Mouse (Mus musculus) CH12.LX (cell line): ENCODE data around the gene Tead1. TPM values are rescaled to one million over a fixed set of nuclear protein-coding genes. Genes with fewer than 3 reads are reported as not detected.

Experiments
- DNase-seq: peaks from one replicate; pipeline ENCODE4 v3.0.0-alpha.2; 2013; ENCODE audit errors: extremely low read depth
- H3K27ac ChIP-seq: 2 replicates; pipeline ENCODE4 v1.5.1; 2012; ENCODE audit warnings: low read depth, mild to moderate bottlenecking, control low read depth, moderate library complexity; ENCODE audit not compliant: insufficient read depth
- H3K27me3 ChIP-seq: replicated peaks from 2 replicates; pipeline ENCODE3; 2012; ENCODE audit warnings: inconsistent platforms
- H3K36me3 ChIP-seq, 2 experiments: replicated peaks in 1 of 2; 2 replicates each; pipeline versions ENCODE3 to v1.6.1; 2012; ENCODE audit warnings: inconsistent platforms in 1 of 2, low read length in 1 of 2, mild to moderate bottlenecking in 1 of 2, mixed read lengths in 1 of 2, moderate library complexity in 1 of 2; ENCODE audit not compliant: control insufficient read depth in 1 of 2, insufficient read depth in 1 of 2
- H3K4me1 ChIP-seq, 2 experiments: 2 replicates each; pipeline ENCODE4 v1.6.1; 2012; ENCODE audit warnings: inconsistent platforms in 1 of 2, moderate library complexity in 1 of 2; ENCODE audit not compliant: insufficient read depth in 2 of 2, control insufficient read depth in 1 of 2
- H3K4me2 ChIP-seq: 2 replicates; pipeline ENCODE4 v1.6.1; 2012; ENCODE audit warnings: low read depth, mild to moderate bottlenecking, control low read depth; ENCODE audit not compliant: poor library complexity, insufficient read depth, severe bottlenecking
- H3K4me3 ChIP-seq, 3 experiments: fragments of 150-350 bp in 1 of 3; sonication (generic) in 1 of 3; replicated peaks in 1 of 3; 2 replicates each; pipeline versions ENCODE3 to v1.5.1; 2011 to 2012; ENCODE audit warnings: low read depth in 2 of 3, low read length in 2 of 3, mild to moderate bottlenecking in 2 of 3, moderate library complexity in 2 of 3, control low read depth in 1 of 3, improper control_type of control experiment in 1 of 3, inconsistent platforms in 1 of 3, mixed read lengths in 1 of 3; ENCODE audit not compliant: poor library complexity in 1 of 3
- H3K79me2 ChIP-seq: replicated peaks from 2 replicates; pipeline ENCODE4 v1.6.1; 2012; ENCODE audit warnings: mild to moderate bottlenecking, moderate library complexity; ENCODE audit not compliant: control insufficient read depth, poor library complexity, insufficient read depth, severe bottlenecking; ENCODE audit errors: extremely low read depth
- H3K9ac ChIP-seq: 2 replicates; pipeline ENCODE4 v1.6.1; 2012; ENCODE audit warnings: low read depth, mild to moderate bottlenecking, control low read depth, moderate library complexity; ENCODE audit not compliant: insufficient read depth
- H3K9me3 ChIP-seq: replicated peaks from 2 replicates; pipeline ENCODE3; 2012; ENCODE audit warnings: low read length, inconsistent platforms, mixed read lengths
- BHLHE40 ChIP-seq: IDR thresholded peaks from 2 replicates; pipeline ENCODE4 v1.6.1; 2011; ENCODE audit warnings: mild to moderate bottlenecking, low read depth, low read length, improper control_type of control experiment
- CHD1 ChIP-seq: IDR thresholded peaks from 2 replicates; pipeline ENCODE4 v1.6.1; 2012; ENCODE audit warnings: low read depth, low read length, improper control_type of control experiment, inconsistent platforms
- E2F4 ChIP-seq: IDR thresholded peaks from 2 replicates; pipeline ENCODE4 v1.6.1; 2011; ENCODE audit warnings: low read depth, low read length, improper control_type of control experiment; ENCODE audit not compliant: insufficient replicate concordance
- ELF1 ChIP-seq: IDR thresholded peaks from 2 replicates; pipeline ENCODE4 v1.6.1; 2014; ENCODE audit warnings: low read depth, mild to moderate bottlenecking, inconsistent platforms, low read length, improper control_type of control experiment
- EP300 ChIP-seq: IDR thresholded peaks from 2 replicates; pipeline ENCODE4 v1.6.1; 2011; ENCODE audit warnings: low read length, improper control_type of control experiment
- ETS1 ChIP-seq: conservative IDR thresholded peaks from 2 replicates; pipeline ENCODE4 v1.6.1; 2012; ENCODE audit warnings: low read depth, mild to moderate bottlenecking, inconsistent platforms, low read length, improper control_type of control experiment, moderate library complexity
- JUND ChIP-seq: conservative IDR thresholded peaks from 2 replicates; pipeline ENCODE4 v1.6.1; 2011; ENCODE audit warnings: low read depth, low read length, improper control_type of control experiment
- MAZ ChIP-seq: IDR thresholded peaks from 2 replicates; pipeline ENCODE4 v1.6.1; 2012; ENCODE audit warnings: low read depth, mild to moderate bottlenecking, inconsistent platforms, low read length, improper control_type of control experiment, moderate library complexity
- MXI1 ChIP-seq: IDR thresholded peaks from 2 replicates; pipeline ENCODE4 v1.6.1; 2011; ENCODE audit warnings: mild to moderate bottlenecking, low read depth, low read length, improper control_type of control experiment
- MYC ChIP-seq: IDR thresholded peaks from 2 replicates; pipeline ENCODE4 v1.6.1; 2011; ENCODE audit warnings: low read depth, mild to moderate bottlenecking, improper control_type of control experiment, low read length
- NELFE ChIP-seq: IDR thresholded peaks from 2 replicates; pipeline ENCODE4 v1.6.1; 2011; ENCODE audit warnings: low read depth, low read length, improper control_type of control experiment
- NRF1 ChIP-seq: IDR thresholded peaks from 2 replicates; pipeline ENCODE4 v1.6.1; 2014; ENCODE audit warnings: low read depth, mild to moderate bottlenecking, inconsistent platforms, low read length, improper control_type of control experiment, moderate library complexity
- POLR2A ChIP-seq: IDR thresholded peaks from 2 replicates; pipeline ENCODE4 v1.6.1; 2011; ENCODE audit warnings: low read depth, mild to moderate bottlenecking, improper control_type of control experiment, low read length
- POLR2AphosphoS2 ChIP-seq: IDR thresholded peaks from 2 replicates; pipeline ENCODE4 v1.6.1; 2011; ENCODE audit warnings: low read depth, low read length, improper control_type of control experiment
- SMC3 ChIP-seq: IDR thresholded peaks from 2 replicates; pipeline ENCODE4 v1.6.1; 2011; ENCODE audit warnings: low read depth, low read length, improper control_type of control experiment
- TBP ChIP-seq: conservative IDR thresholded peaks from 2 replicates; pipeline ENCODE4 v1.6.1; 2011; ENCODE audit warnings: low read depth, low read length, improper control_type of control experiment
- USF2 ChIP-seq: conservative IDR thresholded peaks from 2 replicates; pipeline ENCODE4 v1.6.1; 2011; ENCODE audit warnings: low read depth, low read length, improper control_type of control experiment
- dilution Hi-C: fragments of 300-500 bp; cut with MboI; formaldehyde crosslinking; loops from 2 replicates; pipeline ENCODE4 v1.14.3; 2020; ENCODE audit warnings: low sequenced_read_pairs; ENCODE audit not compliant: extremely low pct_unique_long_range_greater_than_20kb, extremely low pct_ligation_motif_present
- in situ Hi-C: fragments of 300-500 bp; cut with MboI; formaldehyde crosslinking; loops from 3 replicates; pipeline ENCODE4 v1.14.3; 2019; ENCODE audit warnings: low sequenced_read_pairs, low pct_ligation_motif_present, low pct_unique_long_range_greater_than_20kb, mixed read lengths
- polyA plus RNA-seq: library from polyadenylated mRNA; unstranded; fragments of >175 nt; gene quantifications from 2 replicates; pipeline ENCODE4 v1.2.1, GENCODE M21; 2012; ENCODE audit warnings: low read depth; ENCODE audit not compliant: insufficient read length
- total RNA-seq, 2 experiments: library from RNA; depleted of rRNA; stranded (reverse); fragments of 300-350 nt in 1 of 2; fragments of >200 nt in 1 of 2; gene quantifications; 2 replicates each; pipeline ENCODE4 v1.2.3; 2012 to 2014

The Tead1 gene
- total RNA-seq (2012; rRNA removed) = 0.08 TPM in 1 of 2 replicates, not detected in the other
- 0.03 TPM in 1 of 2 replicates, not detected in the other for total RNA-seq (2014; rRNA removed)
- 0.04 TPM in 1 of 2 replicates, not detected in the other for polyA plus RNA-seq

- TF ChIP-seq MXI1 = no peak
- no peak for TF ChIP-seq MAZ
- no peak for TF ChIP-seq POLR2AphosphoS2
- no peak for TF ChIP-seq CHD1
- Histone ChIP-seq H3K36me3 (no peaks in the 10 kb centered on the region), H3K4me1 (no peaks in the 10 kb centered on the region), H3K9me3 (peaks cover 12% of the 10 kb centered on the region), H3K79me2 (no peaks in the 10 kb centered on the region), H3K27ac (no peak within 1 kb of the TSS), H3K4me2 (no peak within 1 kb of the TSS), H3K27me3 (no peaks in the 10 kb centered on the region), H3K4me3 (no peak within 1 kb of the TSS), H3K9ac (no peak within 1 kb of the TSS)
- dilution Hi-C loops (no loop called here), in situ Hi-C loops (no loop called here)
- DNase-seq = no peak
These were observed at the start of gene Tead1 for GRCm38 (mm10) chr7:112679171-112679512. Gene Tead1, plus strand, starts transcription at chr7:112679318.

DNA sequence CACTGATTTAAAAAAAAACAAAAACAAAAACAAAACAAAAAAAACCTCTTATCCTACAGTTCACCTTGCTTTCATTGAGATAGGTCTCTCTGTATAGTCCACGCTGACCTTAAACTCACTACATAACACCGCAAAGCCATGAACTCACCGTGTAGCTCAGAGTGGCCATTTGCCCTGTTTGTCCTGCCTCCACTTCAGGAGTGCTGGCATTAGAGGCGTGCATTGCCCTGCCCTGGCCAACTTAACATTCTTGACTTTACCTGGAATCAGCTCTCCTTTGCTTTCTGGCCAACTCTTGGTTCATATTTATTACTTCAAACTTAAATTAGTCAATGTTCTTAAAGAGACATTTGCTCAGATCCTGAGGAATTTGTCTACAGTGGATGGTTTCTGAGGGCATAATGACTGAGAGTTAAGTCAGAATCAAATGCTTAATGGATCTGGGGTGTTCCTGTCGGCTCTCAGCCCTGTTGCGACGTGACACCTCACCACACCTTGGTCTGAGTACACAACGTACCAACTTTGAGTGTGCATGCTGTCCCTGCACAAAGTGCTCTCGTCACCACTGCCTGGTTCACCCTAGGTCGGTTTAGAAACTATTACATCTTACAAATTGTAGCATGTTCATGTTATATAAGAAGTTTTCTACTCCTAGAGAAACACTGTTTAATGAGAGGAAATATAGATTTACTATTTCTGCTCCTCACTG, 44.5 kb upstream of the Tead1 start:
- Histone ChIP-seq H3K9ac (no peak overlapping the region), H3K9me3 (peaks cover 3% of the 10 kb centered on the region), H3K36me3 (no peaks in the 10 kb centered on the region), H3K4me2 (no peak overlapping the region), H3K79me2 (no peaks in the 10 kb centered on the region), H3K4me3 (no peak overlapping the region)
- dilution Hi-C loops (no loop called here), in situ Hi-C loops (no loop called here)
- DNase-seq = no peak
- TF ChIP-seq NELFE (no peak), MAZ (no peak), USF2 (no peak), POLR2A (no peak), SMC3 (no peak), MYC (no peak), NRF1 (no peak), MXI1 (no peak), ETS1 (no peak), EP300 (no peak), TBP (no peak), POLR2AphosphoS2 (no peak), ELF1 (no peak), E2F4 (no peak), BHLHE40 (no peak), JUND (no peak)
- TF ChIP-seq, all 38 proteins: peak for 0
- Histone ChIP-seq H3K4me1 (no peaks in the 10 kb centered on the region), H3K27me3 (no peaks in the 10 kb centered on the region), H3K27ac (no peak overlapping the region)
